Mouse (Mus musculus): Measurements from ENCODE around the gene Trim52.
A peak's percentile ranks its signal among the peaks of the same experiment; 100 is the strongest.
"Not testable (repeated sequence)": the region's sequence is repeated elsewhere in the genome, so short reads cannot be mapped to it uniquely, and the experiment has no call there.

Trim52 gene

DNA sequence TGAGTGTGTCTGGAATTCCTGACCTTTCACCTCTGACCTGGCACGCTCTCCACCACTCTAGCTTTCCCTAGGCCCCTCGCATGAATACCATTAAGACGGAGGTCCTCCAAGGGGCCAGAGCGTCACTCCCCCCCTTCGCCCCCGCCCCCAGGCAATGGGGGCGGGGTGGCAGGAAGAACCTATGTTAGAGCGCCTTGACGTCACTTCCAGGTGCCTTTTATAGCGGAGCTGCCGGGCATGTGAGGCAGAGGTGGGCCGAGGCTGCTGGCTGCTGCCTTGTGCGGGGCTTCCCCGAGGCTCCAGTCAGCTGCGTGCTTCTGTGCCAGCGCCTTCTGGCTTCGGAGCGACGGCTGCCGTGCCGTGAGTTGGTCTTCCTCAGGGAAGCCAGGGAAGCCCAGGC lies at the start of gene Trim52:
Trim52 (plus strand) TSS at position 219 of the 400 bp plus-strand sequence.
- no peak for DNase-seq

DNA sequence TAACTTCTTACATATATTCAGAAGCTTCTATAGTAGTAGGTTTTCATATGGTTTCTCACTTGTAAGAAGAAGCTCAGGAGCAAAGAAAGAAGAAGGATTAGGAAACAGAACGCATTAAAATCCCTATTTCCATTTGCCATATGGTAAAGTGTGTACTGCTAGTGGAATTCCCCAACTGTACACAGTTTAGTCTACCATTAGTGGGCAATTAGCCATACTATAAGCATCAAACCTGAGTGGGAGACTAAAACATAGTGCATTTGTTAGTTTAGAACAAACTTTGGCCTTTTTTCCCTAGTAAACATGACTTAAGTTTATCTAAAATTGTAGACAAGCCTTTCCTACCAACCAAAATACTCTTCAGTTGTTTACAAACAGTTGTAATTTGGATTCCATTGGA lies 33.4 kb upstream of the Trim52 start:
- no peak for DNase-seq

DNA sequence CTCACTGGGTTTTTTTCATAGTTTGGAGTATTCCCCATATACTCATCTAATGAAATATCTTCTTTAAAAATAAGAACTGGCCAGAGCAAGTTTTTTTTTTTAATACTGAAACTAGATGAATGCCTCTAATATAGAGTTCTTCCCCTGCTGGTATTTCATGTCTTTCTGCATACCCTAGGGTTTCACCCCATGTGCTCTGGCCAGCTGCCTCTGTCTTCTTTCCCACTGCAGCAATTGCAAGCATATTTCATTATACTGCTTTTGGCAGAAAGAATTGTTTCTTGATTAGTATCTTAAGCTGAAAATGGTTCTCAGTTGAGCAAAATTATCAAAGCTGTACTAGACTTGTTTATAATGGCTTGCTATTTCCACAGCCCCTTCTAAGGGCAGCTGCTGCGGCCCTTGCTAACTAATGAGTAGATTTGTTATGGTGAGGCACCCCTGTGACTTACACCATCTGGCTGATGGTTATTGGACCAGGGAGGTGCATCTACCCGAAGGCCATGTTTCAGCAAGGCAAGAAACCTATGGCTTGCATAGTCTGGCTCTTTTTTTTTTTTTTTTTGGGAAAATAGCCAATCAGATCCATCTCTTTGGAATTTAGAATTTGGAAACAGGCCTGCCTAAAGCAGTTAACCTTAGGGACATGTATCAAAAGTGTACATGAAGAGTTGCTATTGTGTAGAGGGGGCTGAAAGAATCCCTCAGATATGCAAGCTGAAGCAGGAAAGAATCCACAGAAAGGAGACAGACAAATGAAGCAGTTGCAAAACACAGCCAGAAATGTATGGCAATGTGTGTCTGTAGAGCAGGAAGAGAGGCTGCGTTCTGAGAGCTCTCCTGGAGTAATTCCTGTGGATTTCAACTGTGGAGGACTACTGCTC lies 30.6 kb upstream of the Trim52 start:
- DNase-seq = peak; percentile 91

DNA sequence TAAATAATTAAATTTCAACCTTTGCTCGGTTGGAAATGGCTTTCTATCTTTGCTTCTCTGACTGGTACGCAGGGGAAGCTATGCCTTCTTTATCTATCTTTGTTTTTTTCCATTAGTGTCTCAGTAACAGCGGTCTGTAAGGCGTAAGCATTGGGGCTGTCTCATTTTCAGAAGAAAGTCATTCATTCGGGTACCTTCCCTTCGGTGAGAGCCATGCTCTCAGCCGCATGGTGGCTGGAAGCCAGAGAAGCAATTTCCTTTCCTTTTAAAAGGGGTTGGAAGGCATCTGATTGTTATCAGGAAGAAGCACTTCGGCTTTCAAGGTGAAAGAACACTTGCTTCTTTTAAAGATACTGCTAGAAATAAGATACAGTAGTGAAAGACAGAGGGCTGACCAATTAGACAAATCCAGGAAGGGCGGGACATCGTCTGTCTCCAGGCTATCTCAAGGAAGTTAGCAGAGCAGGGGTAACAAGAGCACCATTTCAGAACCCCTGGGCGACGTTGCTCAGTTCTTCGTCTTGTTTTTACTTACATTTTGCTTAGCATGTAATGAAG lies 17.4 kb upstream of the Trim52 start:
- no peak for DNase-seq

DNA sequence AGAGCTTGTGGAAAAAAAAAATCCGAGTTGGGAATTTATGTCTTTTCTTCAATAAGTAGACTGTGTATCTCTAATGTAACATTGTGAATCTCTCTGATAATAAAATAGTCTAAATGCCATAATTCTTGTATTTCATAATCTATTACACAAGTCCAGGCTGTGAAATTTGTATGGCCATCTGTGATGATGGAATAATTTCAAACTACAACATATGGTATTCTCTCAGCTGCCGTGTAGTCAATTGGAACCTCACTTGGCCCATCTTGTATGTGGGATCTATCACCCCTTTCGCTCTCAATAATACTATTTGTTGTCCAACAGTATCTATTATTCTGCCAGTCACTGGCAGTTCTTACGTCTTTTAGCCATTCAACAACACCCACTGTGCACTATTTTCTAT lies 9.2 kb upstream of the Trim52 start:
- DNase-seq = no peak

DNA sequence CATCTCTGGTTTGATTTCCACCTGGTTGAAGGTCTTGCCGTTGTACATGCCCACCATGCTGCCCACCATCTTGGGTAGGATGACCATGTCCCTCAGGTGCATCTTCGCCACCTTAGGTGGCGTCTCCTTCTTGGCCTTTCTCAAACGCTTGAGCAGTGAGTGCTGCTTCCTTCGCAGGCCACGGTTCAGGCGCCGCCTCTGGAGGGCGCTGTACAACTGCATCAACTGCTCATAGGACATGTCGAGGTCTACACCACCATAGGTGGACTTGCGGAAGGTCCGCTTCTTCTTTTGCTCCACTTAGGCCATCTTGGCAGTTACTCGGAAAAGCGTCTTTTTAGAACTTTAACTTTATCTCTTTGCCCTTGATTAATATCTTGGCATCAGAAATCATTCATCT lies 5.1 kb upstream of the Trim52 start:
- no peak for DNase-seq

DNA sequence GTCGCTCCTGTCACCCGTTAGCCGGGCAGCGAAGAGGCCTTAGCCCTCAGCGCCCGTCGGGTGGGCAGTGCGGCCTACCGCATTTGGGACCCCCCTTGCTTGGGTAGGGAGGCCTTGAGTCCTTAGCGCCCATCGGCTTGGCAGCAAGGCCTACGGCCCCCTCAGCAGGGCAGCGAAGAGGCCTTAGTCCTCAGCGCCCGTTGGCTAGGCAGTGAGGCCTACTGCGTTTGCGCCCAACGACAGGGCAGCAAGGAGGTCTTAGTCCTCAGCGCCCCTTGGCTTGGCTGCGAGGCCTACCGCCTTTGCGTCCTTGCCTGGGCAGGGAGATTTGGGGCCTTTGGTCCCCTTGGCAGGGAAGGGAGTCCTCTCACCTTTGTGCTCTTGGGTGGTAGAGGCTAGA lies 427 bp downstream of the Trim52 start:
- DNase-seq = no peak

DNA sequence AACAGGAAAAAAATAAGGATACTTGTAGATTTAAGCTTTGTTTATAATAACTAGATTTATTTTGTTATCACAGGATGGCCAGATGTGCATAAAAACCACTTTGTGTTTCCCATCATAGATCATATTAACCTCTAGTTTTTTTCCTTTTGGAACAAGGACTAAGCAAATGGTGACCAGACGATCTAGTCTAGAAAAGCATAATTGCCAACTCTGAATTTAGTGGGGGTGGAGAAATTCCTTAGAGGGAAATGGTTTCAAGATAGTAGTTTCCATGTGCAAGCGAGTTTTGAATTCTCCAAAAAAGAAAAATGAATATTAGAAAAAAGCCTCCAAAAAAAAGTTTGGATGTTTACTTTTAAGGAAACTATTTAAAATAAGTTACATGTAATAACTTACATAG lies 13.4 kb downstream of the Trim52 start:
- DNase-seq = no peak

DNA sequence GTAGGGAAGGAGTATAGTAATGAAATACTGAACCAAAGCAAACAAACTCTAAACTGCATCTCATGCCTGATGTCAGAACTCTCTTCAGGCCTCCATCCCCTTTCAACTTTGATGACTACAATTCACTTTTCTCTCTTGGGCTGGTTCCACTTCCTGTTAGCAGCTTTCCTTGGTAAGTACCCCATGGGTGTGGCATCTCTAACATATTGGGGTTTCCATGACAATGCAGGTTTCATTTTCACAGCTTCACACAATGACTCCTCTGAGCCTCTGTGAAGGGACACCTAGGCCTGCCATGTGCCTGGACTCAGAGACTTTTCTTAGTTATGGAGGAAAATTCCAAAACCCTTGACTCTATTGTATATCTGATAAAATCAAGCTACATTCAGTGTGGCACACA lies 30.3 kb downstream of the Trim52 start:
- no peak for DNase-seq

DNA sequence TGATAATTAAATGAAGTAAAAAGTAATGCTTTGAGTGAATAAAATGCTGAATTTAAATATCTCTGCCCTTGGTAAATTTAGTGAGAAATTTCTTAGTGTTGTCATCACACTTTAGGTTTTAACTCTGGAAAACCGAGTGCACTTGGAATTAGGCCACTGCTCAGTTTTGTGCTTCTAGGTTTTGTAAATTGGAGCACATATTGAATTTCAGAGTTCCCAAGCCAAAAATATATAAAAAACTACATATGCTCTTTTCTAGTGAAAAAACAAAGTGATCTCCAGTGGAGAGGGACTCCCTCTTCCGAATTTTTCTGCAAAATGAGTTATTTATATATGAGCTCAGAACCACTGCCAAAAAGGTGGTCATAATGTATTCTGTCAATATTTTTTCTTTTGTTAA lies 45.2 kb downstream of the Trim52 start:
- DNase-seq = no peak

DNA sequence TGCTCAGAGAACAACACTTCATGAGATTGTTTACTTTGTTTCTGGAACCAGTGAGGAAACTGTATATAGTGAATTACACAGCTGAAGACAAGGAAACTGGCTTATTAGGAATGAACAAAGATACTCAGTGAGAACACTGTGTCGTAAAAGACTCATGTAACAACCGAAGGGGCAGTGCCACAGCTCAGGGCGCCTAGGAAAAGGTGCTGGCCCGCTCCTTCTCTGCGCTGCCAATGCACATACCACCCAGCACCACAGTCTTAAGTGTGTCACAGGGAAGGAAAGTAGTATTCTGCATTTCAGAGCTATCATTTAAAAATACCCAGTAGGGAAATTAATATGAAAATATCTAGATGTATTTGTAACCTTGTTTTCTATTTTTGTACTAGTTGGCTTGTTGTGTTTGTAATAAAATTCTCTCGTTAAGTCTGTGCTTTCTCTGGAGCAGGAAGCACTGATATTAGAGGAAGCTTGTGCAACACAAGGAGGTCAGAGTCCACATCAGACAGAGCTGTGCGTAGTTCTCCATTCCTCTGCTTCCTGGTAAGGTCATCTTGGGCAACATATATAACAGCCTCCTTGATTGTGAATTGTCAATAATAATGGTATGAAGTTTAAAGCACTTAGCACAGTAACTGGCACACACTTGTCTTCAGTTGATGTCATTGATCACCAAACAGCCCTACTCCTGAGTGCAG lies 49.0 kb downstream of the Trim52 start:
- DNase-seq = no peak

DNA sequence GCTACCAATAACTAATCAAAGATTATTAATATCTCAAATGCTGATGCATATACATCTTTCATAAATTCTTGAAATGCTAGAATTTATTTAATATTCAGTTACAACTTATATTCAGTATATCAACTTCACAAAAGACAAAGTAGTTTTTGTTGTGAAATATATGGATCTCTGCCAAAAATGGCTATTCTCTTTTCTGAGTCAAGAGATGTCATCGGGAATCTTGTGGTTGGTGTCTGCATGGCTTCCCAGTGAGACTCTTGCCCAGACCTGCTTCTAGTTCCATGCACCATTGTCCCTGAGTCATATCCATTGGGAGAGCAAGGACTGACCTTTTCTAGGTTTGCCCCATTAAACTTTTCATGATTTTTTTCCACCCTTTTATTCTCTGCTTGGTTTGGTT lies 50.5 kb downstream of the Trim52 start:
- no peak for DNase-seq

DNA sequence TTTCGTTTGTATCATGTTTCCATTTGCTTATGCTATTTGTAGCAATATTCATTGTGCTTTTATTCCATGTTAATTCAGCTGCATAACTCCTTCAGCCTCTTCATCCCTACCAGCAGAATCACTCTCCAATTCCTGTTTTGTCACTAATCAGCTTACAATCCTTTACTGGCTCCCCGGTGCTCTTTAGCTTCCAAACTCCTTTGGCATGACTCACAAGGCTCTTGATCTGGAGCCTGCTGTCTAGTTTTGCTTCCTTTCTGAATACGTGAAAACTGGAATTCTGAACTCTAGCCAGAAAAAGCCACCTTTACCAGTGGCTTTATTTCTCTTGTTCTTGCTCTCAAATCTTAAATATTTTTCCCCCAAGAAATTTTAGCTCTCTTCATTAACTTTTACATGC lies 56.3 kb downstream of the Trim52 start:
- peak; percentile 84 for DNase-seq

DNA sequence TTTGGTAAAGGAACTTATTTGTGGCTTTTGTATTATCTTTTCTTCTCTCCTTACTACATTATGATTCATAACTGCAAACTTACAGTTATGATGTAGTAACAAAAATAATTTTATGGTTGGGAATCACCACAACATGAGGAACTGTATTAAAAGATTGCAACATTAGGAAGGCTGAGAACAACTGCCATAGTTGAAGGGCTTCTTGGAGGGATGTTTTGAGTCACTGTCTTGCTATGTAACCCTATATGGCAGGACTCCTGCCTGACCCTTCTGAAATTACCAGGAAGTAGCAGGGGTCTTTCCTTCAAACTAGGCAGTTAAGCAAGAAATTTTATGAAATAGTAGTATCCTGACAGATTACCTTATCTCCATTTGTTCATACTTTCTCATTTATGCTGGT lies 57.2 kb downstream of the Trim52 start:
- DNase-seq = no peak

DNA sequence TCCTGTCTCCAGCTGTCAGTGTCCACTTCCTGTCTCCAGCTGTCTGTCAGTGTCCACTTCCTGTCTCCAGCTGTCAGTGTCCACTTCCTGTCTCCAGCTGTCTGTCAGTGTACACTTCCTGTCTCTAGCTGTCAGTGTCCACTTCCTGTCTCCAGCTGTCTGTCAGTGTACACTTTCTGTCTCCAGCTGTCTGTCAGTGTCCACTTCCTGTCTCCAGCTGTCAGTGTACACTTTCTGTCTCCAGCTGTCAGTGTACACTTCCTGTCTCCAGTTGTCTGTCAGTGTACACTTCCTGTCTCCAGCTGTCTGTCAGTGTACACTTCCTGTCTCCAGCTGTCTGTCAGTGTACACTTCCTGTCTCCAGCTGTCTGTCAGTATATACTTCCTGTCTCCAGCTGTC lies 57.9 kb downstream of the Trim52 start:
- not testable (repeated sequence) for DNase-seq

DNA sequence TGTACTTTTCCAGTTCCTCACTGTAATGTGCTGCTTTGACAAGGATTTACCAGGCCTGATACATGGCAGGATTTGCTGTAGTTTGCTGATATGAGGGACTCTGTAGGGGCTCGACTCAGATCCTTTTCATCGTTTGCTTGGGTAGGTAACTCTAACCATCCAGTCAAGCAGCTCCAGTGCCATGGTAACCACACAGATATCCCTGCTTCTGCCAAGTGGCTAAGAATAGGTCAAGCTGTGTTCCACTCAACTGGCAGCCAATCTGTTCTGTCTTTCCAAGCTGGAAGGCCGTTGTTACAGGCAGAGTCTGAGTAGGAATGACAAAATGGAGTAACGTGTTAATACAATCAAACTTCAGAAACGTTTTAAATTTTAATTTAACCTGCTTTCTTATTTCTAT lies 70.9 kb downstream of the Trim52 start:
- peak; percentile 89 for DNase-seq

DNA sequence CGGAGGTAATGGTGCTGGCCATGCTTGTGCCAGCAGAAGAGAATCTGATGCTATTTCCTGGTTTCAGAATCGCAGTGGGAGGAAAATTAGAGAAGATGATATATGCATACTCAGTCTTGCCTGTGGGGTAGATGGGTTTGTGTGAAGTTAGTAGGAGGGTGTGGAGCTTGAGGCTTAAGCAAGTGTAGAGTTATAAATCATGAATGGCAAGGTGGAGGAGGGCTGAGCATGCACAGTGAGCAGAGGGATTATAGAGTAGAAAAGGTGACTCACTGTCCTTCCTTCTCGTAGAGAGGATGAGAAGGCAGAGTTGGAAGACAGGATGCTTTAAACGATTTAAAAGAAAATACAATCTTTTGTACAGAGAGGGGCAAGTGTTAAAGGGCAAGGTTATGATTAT lies 72.2 kb downstream of the Trim52 start:
- no peak for DNase-seq

DNA sequence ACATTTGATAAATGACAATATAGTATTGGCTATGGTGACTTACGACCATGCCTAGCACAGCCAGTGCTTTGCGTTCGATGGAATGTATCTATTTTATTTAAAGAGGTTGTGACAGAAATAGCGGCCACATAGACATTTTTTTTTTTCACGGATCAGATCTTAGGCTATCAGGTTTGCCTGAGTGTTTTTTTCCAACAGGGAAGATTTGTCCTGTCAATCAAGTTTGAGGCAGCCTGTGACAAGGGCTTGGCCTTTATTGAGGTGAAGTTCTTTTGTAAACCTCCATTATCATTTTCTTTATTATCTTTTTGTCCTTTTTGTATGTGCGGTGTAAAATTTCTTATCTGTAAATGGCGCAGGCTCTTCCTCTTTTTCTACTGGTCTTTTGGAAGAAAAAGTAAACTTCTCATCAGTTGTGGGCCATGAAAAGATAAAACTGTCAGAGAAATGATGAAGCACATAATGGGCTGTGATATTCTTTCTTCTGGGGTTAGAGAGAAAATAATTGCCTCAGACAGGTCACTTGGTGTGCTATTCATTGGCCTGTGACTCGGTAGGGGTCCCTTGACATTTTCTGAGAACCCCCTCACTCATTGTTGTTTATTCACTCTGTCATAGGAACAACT lies 73.2 kb downstream of the Trim52 start:
- no peak for DNase-seq

DNA sequence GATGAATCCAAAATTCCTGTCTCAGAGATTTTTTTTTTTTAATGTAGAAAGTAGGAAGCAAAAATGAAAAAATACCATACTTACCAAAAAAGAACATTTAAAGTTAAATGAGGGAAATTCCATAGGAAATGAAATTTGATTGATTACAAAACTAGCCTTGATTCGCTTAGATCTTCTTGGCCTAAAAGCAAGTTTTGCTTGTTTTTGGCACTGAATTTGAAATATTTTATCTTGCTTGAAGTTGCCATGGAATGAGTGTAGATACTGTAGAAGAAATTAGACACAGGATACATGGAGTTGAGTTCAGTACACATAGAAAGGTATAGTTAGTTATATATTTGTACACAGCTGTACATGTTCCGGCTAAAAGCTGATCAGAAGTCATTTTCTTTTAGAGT lies 73.7 kb downstream of the Trim52 start:
- no peak for DNase-seq

DNA sequence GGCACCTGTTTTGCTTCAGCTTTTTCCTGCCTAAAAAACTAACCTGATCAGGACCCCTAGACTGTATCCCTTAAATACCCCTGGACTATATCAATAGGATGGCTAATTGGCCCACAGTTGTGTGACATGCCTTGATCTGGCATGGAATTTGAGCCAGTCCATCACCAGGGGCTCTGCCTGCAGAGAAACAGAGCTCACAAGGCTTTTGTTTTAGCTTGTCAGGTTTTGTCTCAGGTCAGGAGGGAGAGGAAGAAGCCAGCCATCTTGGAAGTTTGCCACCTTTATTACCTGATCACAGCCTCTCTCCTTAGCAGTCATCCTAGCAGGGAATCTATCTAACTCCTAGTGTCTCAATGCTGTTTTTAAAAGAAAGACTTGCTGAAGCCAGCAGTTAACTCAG lies 74.6 kb downstream of the Trim52 start:
- DNase-seq = no peak

DNA sequence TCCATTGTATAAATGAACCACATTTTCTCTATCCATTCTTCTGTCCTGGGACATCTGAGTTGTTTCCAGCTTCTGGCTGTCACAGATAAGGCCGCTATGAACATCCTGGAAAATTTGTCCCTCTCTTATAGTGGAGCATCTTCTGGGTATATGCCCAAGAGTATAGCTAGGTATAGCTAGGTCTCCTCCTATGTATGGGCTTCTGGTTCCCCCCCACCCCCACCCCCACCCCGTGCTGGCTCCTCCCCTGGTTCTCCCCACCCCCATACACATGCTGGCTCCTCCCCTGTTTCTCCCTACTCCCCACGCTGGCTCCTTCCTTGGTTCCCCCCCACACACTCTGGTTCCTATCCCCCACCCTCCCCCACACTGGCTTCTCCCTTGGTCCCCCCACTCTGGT lies 78.0 kb downstream of the Trim52 start:
- no peak for DNase-seq

Measured in heart, adult 11 months (tissue).